Mouse (Mus musculus) limb, embryonic 11.5 days (tissue): ENCODE data around the gene Cyb561. TPM values are rescaled to one million over a fixed set of nuclear protein-coding genes. Genes with fewer than 3 reads are reported as not detected.

Experiments used
- ATAC-seq: fragments of 200-750 bp; cut with Nextera tagmentation; 2 replicates; pipeline ENCODE4 v1.8.0; 2017; ENCODE audit warnings: low read depth; ENCODE audit not compliant: insufficient number of reproducible peaks, low FRiP score, low TSS enrichment
- DNase-seq: peaks from one replicate; pipeline ENCODE4 v3.0.0-alpha.2; 2015; ENCODE audit warnings: low spot score
- H3K27ac ChIP-seq: fragments of 300-500 bp; sonication (generic); replicated peaks from 2 replicates; pipeline ENCODE4 v1.5.1; 2014; ENCODE audit warnings: low read depth, mild to moderate bottlenecking, low read length
- H3K27me3 ChIP-seq: fragments of 300-500 bp; sonication (generic); 2 replicates; pipeline ENCODE4 v1.6.1; 2014; ENCODE audit warnings: mild to moderate bottlenecking, low read length, mixed read lengths; ENCODE audit not compliant: control insufficient read depth, insufficient read depth
- H3K36me3 ChIP-seq: fragments of 300-500 bp; sonication (generic); 2 replicates; pipeline ENCODE4 v1.6.1; 2014; ENCODE audit warnings: mild to moderate bottlenecking, low read length, moderate library complexity, mixed read lengths; ENCODE audit not compliant: control insufficient read depth, insufficient read depth
- H3K4me1 ChIP-seq: fragments of 300-500 bp; sonication (generic); 2 replicates; pipeline ENCODE4 v1.6.1; 2014; ENCODE audit warnings: low read length, mixed read lengths; ENCODE audit not compliant: control insufficient read depth, insufficient read depth
- H3K4me2 ChIP-seq: fragments of 300-500 bp; sonication (generic); 2 replicates; pipeline ENCODE4 v1.6.1; 2014; ENCODE audit warnings: low read depth, mild to moderate bottlenecking, moderate library complexity; ENCODE audit not compliant: severe bottlenecking
- H3K4me3 ChIP-seq: fragments of 300-500 bp; sonication (generic); 2 replicates; pipeline ENCODE4 v1.5.1; 2014; ENCODE audit warnings: low read depth, low read length
- H3K9ac ChIP-seq: fragments of 300-500 bp; sonication (generic); 2 replicates; pipeline ENCODE4 v1.6.1; 2014; ENCODE audit warnings: mild to moderate bottlenecking, low read length
- H3K9me3 ChIP-seq: fragments of 300-500 bp; sonication (generic); 2 replicates; pipeline ENCODE4 v1.6.1; 2016; ENCODE audit warnings: low read length; ENCODE audit not compliant: control insufficient read depth
- WGBS: fragments of 180-500 bp; shearing (Covaris S2); extraction: QIAGEN DNeasy Blood & Tissue Kit; methylation state at CpG from one replicate; pipeline ENCODE4 v1.1.7; 2014; 5-methylcytosine and 5-hydroxymethylcytosine counted together
- polyA plus RNA-seq: library from polyadenylated mRNA; unstranded; fragments of >200 nt; fragmentation: Nextera tagmentation; extraction: Ambion mirVana; gene quantifications from 2 replicates; pipeline ENCODE4 v1.2.1, GENCODE M21; 2014

Gene Cyb561
- polyA plus RNA-seq, 1 experiment from 2014 or later: 8.7 TPM

- H3K9me3 ChIP-seq: no peaks in the 10 kb centered on the region
- H3K4me2 ChIP-seq: no peak overlapping the region
- H3K27me3 ChIP-seq: peaks cover 30% of the 10 kb centered on the region
- H3K36me3 ChIP-seq: no peaks in the 10 kb centered on the region
- no peak overlapping the region for H3K27ac ChIP-seq
- 68% methylated on average over 5 of the region's 5 CpGs for WGBS
- ATAC-seq: no peak
- peaks cover 4% of the 10 kb centered on the region; the same call in 1 of the 2 replicates for H3K4me1 ChIP-seq
- H3K4me3 ChIP-seq: no peak overlapping the region
- H3K9ac ChIP-seq: no peak overlapping the region
- DNase-seq: no peak
Observed at GRCm38 (mm10) chr11:105964691-105965090, 11.6 kb upstream of the Cyb561 start.

GRCm38 (mm10) chr11:105959355-105959754 is 6.2 kb upstream of the Cyb561 start:
- WGBS: 59% methylated on average over 17 of the region's 17 CpGs
- no peak overlapping the region for H3K9ac ChIP-seq
- no peaks in the 10 kb centered on the region for H3K36me3 ChIP-seq
- no peaks in the 10 kb centered on the region for H3K4me1 ChIP-seq
- no peak for DNase-seq
- H3K4me3 ChIP-seq: no peak overlapping the region
- H3K27me3 ChIP-seq: no peaks in the 10 kb centered on the region
- H3K27ac ChIP-seq: no peak overlapping the region
- ATAC-seq: no peak
- no peaks in the 10 kb centered on the region for H3K9me3 ChIP-seq
- no peak overlapping the region for H3K4me2 ChIP-seq

DNA sequence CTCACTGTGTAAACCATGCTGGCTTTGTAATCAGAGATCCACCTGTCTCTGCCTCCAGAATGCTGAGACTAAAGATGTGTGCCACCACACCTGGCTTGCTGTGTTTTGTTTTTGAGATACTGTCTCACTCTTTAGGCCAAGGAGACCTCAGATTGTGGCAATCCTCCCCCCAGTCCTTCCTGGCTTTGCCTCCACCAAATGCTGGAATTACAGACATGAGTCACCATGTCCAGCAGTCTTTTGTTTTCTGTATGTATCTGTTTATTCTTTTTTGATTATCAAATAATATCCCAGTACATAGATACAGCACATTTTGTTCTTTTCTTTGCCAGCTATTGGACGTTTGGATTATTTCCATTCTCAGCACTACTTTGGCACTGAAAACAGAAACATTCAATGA is 5.4 kb upstream of the Cyb561 start:
- no peak for ATAC-seq
- Histone ChIP-seq H3K4me1 (no peaks in the 10 kb centered on the region), H3K36me3 (no peaks in the 10 kb centered on the region), H3K27ac (no peak overlapping the region), H3K9ac (no peak overlapping the region), H3K27me3 (no peaks in the 10 kb centered on the region), H3K4me3 (no peak overlapping the region), H3K9me3 (no peaks in the 10 kb centered on the region), H3K4me2 (no peak overlapping the region)
- no peak for DNase-seq
- 76% methylated on average over 1 of the region's 1 CpGs for WGBS

GRCm38 (mm10) chr11:105957501-105957900 is 4.4 kb upstream of the Cyb561 start:
- H3K4me1 ChIP-seq: no peaks in the 10 kb centered on the region
- no peaks in the 10 kb centered on the region for H3K27me3 ChIP-seq
- no peak for DNase-seq
- no peaks in the 10 kb centered on the region for H3K9me3 ChIP-seq
- H3K4me3 ChIP-seq: no peak overlapping the region
- no peak overlapping the region for H3K27ac ChIP-seq
- no peak overlapping the region for H3K4me2 ChIP-seq
- H3K9ac ChIP-seq: no peak overlapping the region
- WGBS: 70% methylated on average over 6 of the region's 6 CpGs
- H3K36me3 ChIP-seq: no peaks in the 10 kb centered on the region
- ATAC-seq: no peak

GRCm38 (mm10) chr11:105955815-105956430 is 2.8 kb upstream of the Cyb561 start:
- H3K9ac ChIP-seq: no peak overlapping the region
- no peaks in the 10 kb centered on the region for H3K27me3 ChIP-seq
- H3K4me1 ChIP-seq: no peaks in the 10 kb centered on the region
- DNase-seq (no peak), ATAC-seq (no peak)
- no peak overlapping the region for H3K27ac ChIP-seq
- no peaks in the 10 kb centered on the region for H3K9me3 ChIP-seq
- H3K4me3 ChIP-seq: no peak overlapping the region
- WGBS: 92% methylated on average over 28 of the region's 28 CpGs
- no peaks in the 10 kb centered on the region for H3K36me3 ChIP-seq
- no peak overlapping the region for H3K4me2 ChIP-seq

DNA sequence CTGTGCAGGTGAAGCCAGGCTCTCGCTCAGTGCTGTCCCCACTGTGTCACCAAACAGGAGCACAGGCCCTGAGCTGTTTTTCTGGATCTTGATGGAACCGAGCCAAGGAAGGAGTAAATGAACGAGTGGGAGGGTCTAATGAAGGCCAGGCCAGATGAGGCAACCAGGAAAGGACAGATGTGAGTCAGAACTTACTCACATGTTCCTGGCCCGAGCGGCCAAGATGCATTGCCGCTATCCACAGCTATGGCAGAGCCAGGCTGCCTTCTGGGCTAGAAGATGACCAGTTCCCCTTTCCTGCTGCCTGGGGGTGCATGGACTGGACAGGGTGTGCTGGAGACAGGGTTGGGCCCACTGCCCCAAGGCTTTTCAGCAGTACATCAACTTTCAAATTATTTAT is 266 bp upstream of the Cyb561 start:
- Histone ChIP-seq H3K36me3 (no peaks in the 10 kb centered on the region), H3K27ac (no peak overlapping the region), H3K27me3 (no peaks in the 10 kb centered on the region), H3K9me3 (no peaks in the 10 kb centered on the region), H3K4me1 (no peaks in the 10 kb centered on the region), H3K4me3 (no peak overlapping the region), H3K4me2 (no peak overlapping the region), H3K9ac (no peak overlapping the region)
- DNase-seq (no peak), ATAC-seq (no peak)
- 79% methylated on average over 6 of the region's 6 CpGs for WGBS

DNA sequence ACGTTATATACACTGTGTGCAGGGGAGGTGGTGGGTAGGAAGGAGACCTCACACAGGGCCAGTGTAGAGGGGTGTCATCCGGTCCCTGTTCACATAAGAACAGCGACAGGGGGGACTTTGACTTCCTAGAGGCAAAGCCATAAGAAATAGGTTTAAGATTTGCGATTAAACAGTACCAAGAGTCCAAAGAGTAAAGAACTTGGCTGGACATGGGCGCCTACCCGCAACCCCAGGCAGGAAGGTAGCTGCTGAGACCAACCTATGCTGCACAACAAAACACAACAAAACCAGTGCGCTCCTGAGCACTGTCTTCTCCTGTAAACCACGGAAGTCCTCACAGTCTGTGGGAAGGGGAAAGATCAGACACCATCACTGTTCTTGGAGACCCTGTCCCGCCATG is 1.0 kb downstream of the Cyb561 start:
- Histone ChIP-seq H3K27me3 (no peaks in the 10 kb centered on the region), H3K4me3 (no peak overlapping the region), H3K9me3 (no peaks in the 10 kb centered on the region), H3K4me1 (no peaks in the 10 kb centered on the region), H3K27ac (no peak overlapping the region), H3K4me2 (no peak overlapping the region), H3K36me3 (no peaks in the 10 kb centered on the region), H3K9ac (no peak overlapping the region)
- ATAC-seq (no peak), DNase-seq (no peak)
- whole genome bisulfite sequencing: 85% methylated on average over 9 of the region's 9 CpGs

- DNase-seq: no peak
- Histone ChIP-seq H3K9ac (no peak overlapping the region), H3K4me1 (no peaks in the 10 kb centered on the region), H3K27me3 (no peaks in the 10 kb centered on the region), H3K27ac (no peak overlapping the region), H3K4me2 (no peak overlapping the region), H3K36me3 (no peaks in the 10 kb centered on the region), H3K9me3 (no peaks in the 10 kb centered on the region), H3K4me3 (no peak overlapping the region)
- ATAC-seq: no peak
- 26% methylated on average over 3 of the region's 3 CpGs for WGBS
Observed at GRCm38 (mm10) chr11:105951601-105952044, 1.5 kb downstream of the Cyb561 start.

DNA sequence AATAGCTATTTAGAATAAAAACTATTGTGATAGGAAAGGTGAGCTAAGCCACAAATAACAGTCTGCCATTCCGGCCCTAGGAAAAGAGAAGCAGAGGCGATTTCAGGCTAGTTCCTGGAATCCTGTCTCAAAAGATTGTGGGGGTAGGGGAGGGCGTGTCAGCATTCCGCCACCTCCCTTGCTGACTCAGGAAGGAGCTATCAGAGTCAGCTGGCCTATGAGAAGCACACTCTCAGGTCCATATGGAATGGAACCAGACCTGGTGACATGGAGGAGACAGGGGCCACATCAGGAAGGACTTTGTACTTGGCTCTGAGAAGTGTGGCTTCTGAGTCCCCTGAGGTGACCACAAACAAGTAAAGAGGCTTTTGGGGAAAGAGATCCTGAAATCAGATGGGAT is 2.6 kb downstream of the Cyb561 start:
- 74% methylated on average over 4 of the region's 4 CpGs for WGBS
- Histone ChIP-seq H3K9me3 (no peaks in the 10 kb centered on the region), H3K4me2 (no peak overlapping the region), H3K27me3 (no peaks in the 10 kb centered on the region), H3K36me3 (no peaks in the 10 kb centered on the region), H3K27ac (no peak overlapping the region), H3K4me3 (no peak overlapping the region), H3K9ac (no peak overlapping the region), H3K4me1 (no peaks in the 10 kb centered on the region)
- ATAC-seq: no peak
- DNase-seq: no peak
